Mouse (Mus musculus) bone marrow macrophage, adult 2 months (primary cell): ENCODE measurements around the gene Trim31.

Experiments
- CTCF ChIP-seq: IDR thresholded peaks from 2 replicates; pipeline ENCODE4 v1.5.1; 2012; ENCODE audit warnings: low read depth, mild to moderate bottlenecking, low read length, moderate library complexity
- POLR2A ChIP-seq: IDR thresholded peaks from 2 replicates; pipeline ENCODE4 v1.6.1; 2012; ENCODE audit warnings: mild to moderate bottlenecking, low read depth, low read length, borderline replicate concordance

DNA sequence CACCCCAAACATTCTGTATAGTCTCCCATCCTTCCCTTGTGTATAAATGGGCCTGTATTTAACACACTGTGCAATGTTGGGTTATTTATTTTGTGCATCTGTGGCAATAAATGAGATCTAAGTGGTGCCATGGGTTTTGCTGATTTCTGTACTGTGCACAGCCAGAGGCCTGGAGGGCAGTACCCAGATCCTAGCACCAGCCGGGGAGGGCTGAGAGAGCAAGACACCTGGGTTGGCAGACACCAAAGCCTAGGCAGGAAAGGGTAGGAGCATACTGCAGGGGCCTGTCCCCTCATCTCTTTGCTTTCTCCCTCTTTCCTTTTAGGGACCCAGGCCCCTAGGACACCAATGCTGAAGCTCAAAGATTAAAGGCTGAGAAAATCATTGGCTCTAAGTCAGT, 50.4 kb downstream of the Trim31 start:
- no peak for TF ChIP-seq POLR2A
- TF ChIP-seq CTCF, result no peak
